Mouse (Mus musculus): ENCODE measurements at regions not wholly inside any gene's neighbourhood (a gene's known extent, or its start where the extent isn't known, plus 50 kb on each side); places are given as distances from the start of the nearest gene placed in this dataset.

DNA sequence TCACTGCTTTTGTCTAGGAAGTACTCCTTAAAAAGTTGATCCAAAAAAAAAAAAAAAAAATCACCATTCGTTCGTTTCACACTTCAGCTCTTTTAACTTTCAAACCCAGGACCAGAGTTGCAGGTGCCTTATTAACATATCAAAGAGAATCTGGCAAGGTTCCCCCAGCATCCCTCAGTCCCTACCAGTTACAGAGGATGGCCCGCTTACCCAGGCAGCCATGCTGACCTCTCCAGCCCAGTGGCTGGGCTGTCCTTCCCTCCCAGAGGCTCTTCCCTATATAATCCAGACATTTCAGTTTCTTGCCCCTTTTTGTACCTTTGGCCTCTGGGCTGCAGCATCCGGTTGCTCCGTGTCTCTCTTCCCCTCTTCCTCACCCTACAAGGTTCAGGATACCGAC is 169.5 kb upstream of the Atp2b1 start:
- TF ChIP-seq CTCF (IDR thresholded peaks at IDR 0.05; ENCODE audit: extremely low read depth, insufficient read depth, low read length): no peak
- no peak for TF ChIP-seq POLR2A (IDR thresholded peaks at IDR 0.05; ENCODE audit: extremely low read depth, insufficient read depth, low read length)
- no peak overlapping the region for H3K27ac ChIP-seq (ENCODE audit: insufficient read depth, low read length)

DNA sequence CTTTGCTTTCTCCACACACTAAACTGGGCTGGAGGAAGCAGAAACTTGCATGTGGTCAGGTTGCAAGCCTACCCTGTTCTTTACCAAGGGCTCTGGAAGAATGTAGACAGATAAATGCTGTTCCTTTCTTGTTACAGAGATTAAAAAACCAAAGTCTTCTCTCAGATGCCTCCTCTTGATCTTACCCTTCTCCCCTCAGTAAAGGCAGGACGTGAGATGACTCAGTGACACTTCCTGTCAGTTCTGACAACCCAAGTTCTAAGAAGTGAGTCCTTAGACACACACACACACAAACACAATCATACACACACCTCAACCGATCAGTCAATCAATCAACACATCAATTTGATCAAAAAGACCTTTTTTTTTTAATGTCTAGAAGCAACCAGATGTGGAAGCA is 168.8 kb upstream of the Atp2b1 start:
- Histone ChIP-seq H3K4me1 (ENCODE audit: control insufficient read depth, insufficient read depth, low read length) (no peaks in the 10 kb centered on the region; the same call in 1 of the 2 replicates), H3K27ac (ENCODE audit: insufficient read depth, low read length) (no peak overlapping the region), H3K4me3 (ENCODE audit: insufficient read depth, low read length) (no peak overlapping the region)
- TF ChIP-seq CTCF (IDR thresholded peaks at IDR 0.05; ENCODE audit: extremely low read depth, insufficient read depth, low read length) (no peak), POLR2A (IDR thresholded peaks at IDR 0.05; ENCODE audit: extremely low read depth, insufficient read depth, low read length) (no peak)

More for the DNA sequence above, 169.5 kb upstream of the Atp2b1 start:
- Histone ChIP-seq H3K4me3 (ENCODE audit: insufficient read depth, low read length) (no peak overlapping the region), H3K4me1 (ENCODE audit: control insufficient read depth, insufficient read depth, low read length) (no peaks in the 10 kb centered on the region; the same call in 1 of the 2 replicates)

- Histone ChIP-seq H3K27ac (ENCODE audit: insufficient read depth, low read length) (no peak overlapping the region), H3K4me1 (ENCODE audit: control insufficient read depth, insufficient read depth, low read length) (no peaks in the 10 kb centered on the region; the same call in 1 of the 2 replicates), H3K4me3 (ENCODE audit: insufficient read depth, low read length) (no peak overlapping the region)
- TF ChIP-seq POLR2A (IDR thresholded peaks at IDR 0.05; ENCODE audit: extremely low read depth, insufficient read depth, low read length): no peak
These were observed 168.3 kb upstream of the Atp2b1 start for GRCm38 (mm10) chr10:98745861-98746260.

GRCm38 (mm10) chr10:98748856-98749583 is 165.2 kb upstream of the Atp2b1 start:
- H3K4me3 ChIP-seq (ENCODE audit: insufficient read depth, low read length): no peak overlapping the region
- no peak overlapping the region for H3K27ac ChIP-seq (ENCODE audit: insufficient read depth, low read length)
- TF ChIP-seq CTCF (IDR thresholded peaks at IDR 0.05; ENCODE audit: extremely low read depth, insufficient read depth, low read length) (no peak), POLR2A (IDR thresholded peaks at IDR 0.05; ENCODE audit: extremely low read depth, insufficient read depth, low read length) (no peak)
- H3K4me1 ChIP-seq (ENCODE audit: control insufficient read depth, insufficient read depth, low read length): no peaks in the 10 kb centered on the region; the same call in 1 of the 2 replicates

DNA sequence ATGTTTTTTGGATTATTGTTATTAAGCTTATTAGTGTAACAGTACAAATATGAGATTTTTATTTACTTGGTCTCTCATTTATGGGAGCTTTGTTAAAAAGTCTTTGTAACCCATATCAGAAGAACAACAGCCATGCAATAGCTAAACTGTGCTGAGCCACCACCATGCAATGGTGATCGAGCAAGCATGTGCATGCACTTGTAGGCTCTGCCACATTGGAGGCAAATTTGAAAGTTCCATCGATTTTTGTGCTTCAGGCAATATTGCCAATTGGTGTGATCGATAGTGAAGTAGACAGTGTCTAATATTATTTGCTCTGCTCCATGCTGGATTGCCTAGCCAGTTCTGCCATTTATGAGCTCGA is 164.6 kb upstream of the Atp2b1 start:
- TF ChIP-seq CTCF (IDR thresholded peaks at IDR 0.05; ENCODE audit: extremely low read depth, insufficient read depth, low read length) (no peak), POLR2A (IDR thresholded peaks at IDR 0.05; ENCODE audit: extremely low read depth, insufficient read depth, low read length) (no peak)
- no peak overlapping the region for H3K4me3 ChIP-seq (ENCODE audit: insufficient read depth, low read length)
- H3K4me1 ChIP-seq (ENCODE audit: control insufficient read depth, insufficient read depth, low read length): no peaks in the 10 kb centered on the region; the same call in 1 of the 2 replicates
- H3K27ac ChIP-seq (ENCODE audit: insufficient read depth, low read length): no peak overlapping the region

DNA sequence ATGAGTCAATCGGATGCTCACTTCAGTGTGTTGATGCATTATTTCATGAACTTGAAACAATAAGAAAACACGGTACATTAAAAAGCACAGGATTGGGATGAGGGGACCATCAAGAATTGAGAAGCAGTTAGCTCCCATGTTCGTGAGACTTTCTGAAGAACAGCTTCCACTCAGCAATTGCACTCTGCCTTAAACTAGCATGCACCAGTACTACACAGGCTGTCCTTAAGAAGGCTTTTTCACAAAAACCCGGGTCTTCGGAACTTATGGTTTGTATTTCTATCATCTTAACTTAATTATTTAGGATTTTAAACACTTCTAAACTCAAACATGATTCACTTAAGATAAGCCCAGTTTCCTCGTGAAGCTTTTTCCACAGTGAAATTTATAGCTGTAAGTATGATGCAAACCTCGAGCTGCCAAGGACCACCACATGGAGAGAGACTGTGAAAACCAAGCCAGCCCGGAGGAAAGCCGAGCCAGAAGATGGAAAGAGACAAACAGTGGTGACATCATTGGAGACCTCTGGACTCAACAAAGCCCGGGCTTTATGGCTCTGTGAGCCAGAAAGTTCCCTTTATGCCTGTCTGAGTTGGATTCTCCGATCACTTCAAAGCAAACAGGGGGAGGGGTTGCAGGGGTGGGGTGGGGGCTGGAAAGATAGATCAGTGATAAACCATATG is 162.7 kb upstream of the Atp2b1 start:
- no peak overlapping the region for H3K4me3 ChIP-seq (ENCODE audit: insufficient read depth, low read length)
- H3K4me1 ChIP-seq (ENCODE audit: control insufficient read depth, insufficient read depth, low read length): no peaks in the 10 kb centered on the region; the same call in 1 of the 2 replicates
- no peak for TF ChIP-seq POLR2A (IDR thresholded peaks at IDR 0.05; ENCODE audit: extremely low read depth, insufficient read depth, low read length)
- TF ChIP-seq CTCF (IDR thresholded peaks at IDR 0.05; ENCODE audit: extremely low read depth, insufficient read depth, low read length): no peak
- H3K27ac ChIP-seq (ENCODE audit: insufficient read depth, low read length): no peak overlapping the region

DNA sequence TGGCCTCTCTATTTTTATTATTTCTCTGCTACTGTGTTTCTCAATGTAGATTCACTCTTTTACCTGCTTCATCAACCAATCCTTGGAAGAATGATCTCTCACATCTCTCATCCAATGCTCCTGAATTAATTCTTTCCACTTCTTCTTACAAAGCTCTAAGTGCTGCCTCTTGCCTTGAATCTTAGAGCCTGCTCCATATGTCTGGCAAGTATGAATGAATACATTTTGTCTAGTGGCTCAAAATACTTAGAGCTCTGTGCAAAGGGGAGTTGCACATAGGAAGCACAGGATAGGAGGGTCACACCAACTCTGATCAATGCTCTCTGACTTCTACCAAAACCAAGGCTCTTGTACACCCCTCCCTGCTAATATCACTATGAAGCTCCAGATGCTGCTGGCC is 153.1 kb upstream of the Atp2b1 start:
- Histone ChIP-seq H3K4me1 (ENCODE audit: control insufficient read depth, insufficient read depth, low read length) (0 out of 2 replicates have a peak, but pooled peaks cover 1% of the 10 kb centered on the region), H3K4me3 (ENCODE audit: insufficient read depth, low read length) (no peak overlapping the region), H3K27ac (ENCODE audit: insufficient read depth, low read length) (no peak overlapping the region)
- TF ChIP-seq CTCF (IDR thresholded peaks at IDR 0.05; ENCODE audit: extremely low read depth, insufficient read depth, low read length): no peak
- no peak for TF ChIP-seq POLR2A (IDR thresholded peaks at IDR 0.05; ENCODE audit: extremely low read depth, insufficient read depth, low read length)

DNA sequence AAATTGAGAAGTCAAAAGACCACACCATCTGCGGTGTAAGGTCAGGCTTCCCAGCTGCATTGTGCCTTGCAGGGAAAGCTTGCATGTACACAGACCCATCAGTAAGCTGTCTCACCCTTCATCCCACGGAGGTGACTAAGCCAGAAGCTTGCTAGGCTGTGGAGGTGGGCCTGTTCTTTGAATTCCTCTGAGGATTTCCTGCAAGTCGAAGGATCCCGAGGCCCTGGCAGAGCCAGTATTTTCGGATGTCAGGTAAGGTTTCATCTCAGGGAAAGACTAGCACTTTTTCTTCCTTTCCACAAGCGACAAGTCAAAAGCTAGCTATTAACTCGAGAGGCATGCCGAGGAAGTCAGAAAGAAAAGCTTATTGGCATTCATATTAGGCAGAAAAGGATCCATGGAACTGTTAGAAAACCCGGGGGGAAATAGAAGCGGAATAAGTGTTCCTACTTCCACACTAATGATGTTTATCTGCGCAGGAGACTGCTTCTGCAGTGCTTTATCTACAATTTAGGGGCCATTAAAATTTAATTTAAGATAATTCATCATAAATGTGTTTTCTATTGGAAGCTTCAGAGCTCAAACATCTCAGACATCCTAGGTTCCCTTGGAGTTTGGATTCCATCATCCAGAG is 148.3 kb upstream of the Atp2b1 start:
- TF ChIP-seq CTCF (IDR thresholded peaks at IDR 0.05; ENCODE audit: extremely low read depth, insufficient read depth, low read length): no peak
- TF ChIP-seq POLR2A (IDR thresholded peaks at IDR 0.05; ENCODE audit: extremely low read depth, insufficient read depth, low read length): no peak
- no peak overlapping the region for H3K4me3 ChIP-seq (ENCODE audit: insufficient read depth, low read length)
- H3K4me1 ChIP-seq (ENCODE audit: control insufficient read depth, insufficient read depth, low read length): 0 out of 2 replicates have a peak, but pooled peaks cover 1% of the 10 kb centered on the region
- H3K27ac ChIP-seq (ENCODE audit: insufficient read depth, low read length): no peak overlapping the region

DNA sequence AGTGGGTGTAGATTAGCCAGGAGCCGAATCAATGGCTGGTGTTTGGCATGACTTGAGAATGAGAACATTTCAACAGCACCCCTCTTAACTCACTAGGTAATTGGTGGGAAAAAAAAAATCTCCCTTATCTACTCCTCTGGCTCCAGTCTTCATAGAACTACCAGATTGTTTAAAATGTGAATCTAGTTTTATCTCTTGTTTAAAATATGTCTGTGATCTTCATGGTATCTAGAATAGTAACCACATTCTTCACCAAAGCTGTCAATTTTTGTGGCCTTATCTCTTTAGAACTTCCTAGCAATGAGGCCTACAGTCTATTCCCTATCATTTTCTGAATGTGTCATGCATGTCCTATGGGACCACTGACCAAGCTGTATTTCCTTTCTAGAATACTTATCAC is 134.4 kb upstream of the Atp2b1 start:
- Histone ChIP-seq H3K4me3 (ENCODE audit: insufficient read depth, low read length) (no peak overlapping the region), H3K4me1 (ENCODE audit: control insufficient read depth, insufficient read depth, low read length) (peaks cover 1% of the 10 kb centered on the region; the same call in 1 of the 2 replicates), H3K27ac (ENCODE audit: insufficient read depth, low read length) (no peak overlapping the region)
- no peak for TF ChIP-seq POLR2A (IDR thresholded peaks at IDR 0.05; ENCODE audit: extremely low read depth, insufficient read depth, low read length)
- no peak for TF ChIP-seq CTCF (IDR thresholded peaks at IDR 0.05; ENCODE audit: extremely low read depth, insufficient read depth, low read length)
